Mouse (Mus musculus): ENCODE measurements around the gene Wdr6. TPM values are rescaled to one million over a fixed set of nuclear protein-coding genes. Genes with fewer than 3 reads are reported as not detected.
A peak's percentile ranks its signal among the peaks of the same experiment; 100 is the strongest.

The Wdr6 gene
- total RNA-seq, 2 experiments from 2014 or later: 6.9 to 10.4 TPM

GRCm38 (mm10) chr9:108575321-108576297, 2.9 kb downstream of the Wdr6 start:
- intact Hi-C loops (cut with DNase I; ENCODE audit: low total_unique reads): no loop called here
- no peak for DNase-seq

GRCm38 (mm10) chr9:108574921-108575320, 3.6 kb downstream of the Wdr6 start:
- intact Hi-C loops (cut with DNase I; ENCODE audit: low total_unique reads): no loop called here

DNA sequence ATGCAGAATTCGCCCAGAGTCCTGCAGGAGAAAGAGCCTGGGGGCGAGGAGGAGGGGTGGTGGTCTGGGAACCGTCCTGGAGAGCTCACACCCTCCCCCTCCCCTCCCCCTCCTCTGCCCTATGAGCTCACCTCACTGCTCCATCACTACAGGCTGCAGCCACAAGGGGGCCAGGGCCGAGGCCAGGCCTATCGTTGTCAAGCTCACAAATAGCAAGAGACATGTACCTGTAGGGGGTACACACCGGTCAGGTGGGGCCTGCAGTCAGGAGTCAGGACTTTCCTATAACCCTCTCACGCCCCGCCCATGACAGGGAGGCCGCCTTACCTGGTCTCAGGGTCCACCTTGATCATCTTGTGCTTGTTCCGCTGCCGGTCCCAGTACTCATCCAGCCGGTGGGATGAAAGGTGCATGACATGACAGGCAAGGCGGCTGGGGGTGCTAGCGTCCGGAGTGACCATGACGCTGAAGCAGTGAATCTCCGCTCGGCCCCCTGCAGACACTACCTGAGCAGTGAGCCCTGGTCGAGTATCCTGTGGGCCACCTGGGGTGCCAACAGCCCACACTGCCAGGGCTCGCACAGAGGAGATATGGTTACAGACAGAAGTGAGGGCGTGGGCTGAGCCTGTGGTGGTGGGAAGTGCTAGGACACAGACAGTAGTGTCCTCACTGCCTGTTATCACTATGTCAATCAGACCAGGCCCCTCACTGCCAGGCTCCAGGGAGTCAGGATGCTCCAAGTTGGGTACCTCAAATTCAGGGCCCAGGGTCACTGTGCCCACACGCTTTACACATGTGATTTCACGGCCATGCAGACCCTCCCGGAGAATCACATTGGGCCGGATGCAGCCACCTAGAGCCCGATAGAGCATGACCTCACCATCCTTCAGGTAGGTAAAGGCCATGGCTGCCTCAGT, 4.5 kb downstream of the Wdr6 start:
- peak; percentile 58 for DNase-seq

More at GRCm38 (mm10) chr9:108574921-108575320, 3.6 kb downstream of the Wdr6 start:
- no peak for DNase-seq

DNA sequence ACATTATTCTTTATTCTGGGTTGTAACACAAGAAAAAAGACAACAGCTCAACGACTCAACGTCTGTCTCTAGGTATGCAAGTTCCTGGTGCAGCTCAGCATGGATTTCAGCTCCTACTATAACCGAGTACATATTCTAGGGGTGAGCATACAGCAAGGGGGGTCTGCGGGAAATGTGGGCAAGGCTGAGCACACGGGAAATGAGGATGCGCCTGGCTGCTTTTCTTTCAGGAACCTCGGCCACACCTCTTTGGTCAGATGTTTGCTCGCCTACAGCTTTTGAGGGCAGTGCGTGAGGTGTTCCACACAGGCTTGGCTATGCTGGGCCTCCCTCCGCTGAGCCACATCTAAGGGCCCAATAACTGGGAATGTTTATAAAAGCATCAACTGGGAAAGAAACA, 6.2 kb downstream of the Wdr6 start:
- no peak for DNase-seq
- intact Hi-C loops (cut with DNase I; ENCODE audit: low total_unique reads): no loop called here

More for the DNA sequence above, 4.5 kb downstream of the Wdr6 start:
- intact Hi-C loops (cut with DNase I; ENCODE audit: low total_unique reads): no loop called here

DNA sequence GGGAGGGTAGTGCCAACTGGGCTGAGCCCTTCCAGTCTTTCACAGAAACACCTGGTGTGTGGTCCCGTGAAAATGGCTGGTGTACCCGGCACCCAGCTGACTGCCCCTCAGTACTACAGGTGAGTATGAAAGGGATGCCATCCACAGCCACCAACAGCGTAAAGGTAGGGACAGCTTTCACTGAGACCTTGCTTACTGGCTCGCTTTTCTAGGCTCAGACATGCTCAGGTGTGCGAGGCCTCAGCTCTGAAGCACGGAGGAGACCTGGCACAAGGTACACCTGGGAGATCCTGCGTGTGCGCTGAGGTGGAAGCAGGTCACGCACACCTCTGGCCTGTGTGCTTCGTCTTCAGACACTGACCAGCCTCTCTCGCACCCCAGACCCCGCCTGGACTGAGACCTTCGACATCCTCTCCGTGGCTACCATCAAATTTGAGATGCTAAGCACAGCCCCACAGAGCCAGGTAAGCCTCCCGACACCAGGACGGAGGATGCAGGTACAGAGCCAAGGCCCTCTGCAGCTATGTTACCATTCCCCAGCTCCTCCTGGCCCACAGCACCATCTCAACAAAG, 7.1 kb downstream of the Wdr6 start:
- no peak for DNase-seq
- intact Hi-C loops (cut with DNase I; ENCODE audit: low total_unique reads): no loop called here

DNA sequence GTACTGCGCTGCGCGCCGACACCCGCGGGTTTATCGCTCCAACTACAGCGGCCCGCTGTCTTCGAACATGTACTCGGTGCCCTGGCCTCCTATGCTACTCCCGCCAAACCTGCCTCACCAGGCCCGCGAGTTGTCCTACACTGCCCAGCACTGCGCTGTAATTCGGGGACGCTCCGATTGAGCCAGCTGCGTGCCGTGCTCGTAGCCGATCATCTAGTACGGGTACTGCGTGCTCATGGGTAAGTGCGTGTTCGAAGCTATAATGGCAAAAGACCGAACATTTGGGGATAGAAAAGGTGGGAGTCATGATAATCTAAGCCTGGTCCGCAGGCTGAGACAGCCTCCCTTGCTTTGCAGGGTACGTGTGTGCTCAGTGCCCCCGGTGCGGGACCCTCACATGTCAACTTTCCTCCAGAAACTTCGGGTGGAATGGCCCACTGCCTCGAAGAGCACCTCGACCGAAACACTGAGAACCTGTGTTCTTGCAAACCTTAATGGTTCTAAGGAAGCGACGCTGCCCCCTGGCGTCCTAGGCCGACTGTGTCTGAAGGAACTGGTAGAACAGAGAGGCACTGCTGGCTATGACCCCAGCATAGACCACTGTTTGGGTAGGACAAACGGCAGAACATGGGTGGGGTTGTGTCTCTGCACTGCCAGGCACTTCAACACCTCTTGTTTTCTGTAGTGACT, 8.2 kb downstream of the Wdr6 start:
- intact Hi-C loops (cut with DNase I; ENCODE audit: low total_unique reads): no loop called here
- peak; percentile 76 for DNase-seq

DNA sequence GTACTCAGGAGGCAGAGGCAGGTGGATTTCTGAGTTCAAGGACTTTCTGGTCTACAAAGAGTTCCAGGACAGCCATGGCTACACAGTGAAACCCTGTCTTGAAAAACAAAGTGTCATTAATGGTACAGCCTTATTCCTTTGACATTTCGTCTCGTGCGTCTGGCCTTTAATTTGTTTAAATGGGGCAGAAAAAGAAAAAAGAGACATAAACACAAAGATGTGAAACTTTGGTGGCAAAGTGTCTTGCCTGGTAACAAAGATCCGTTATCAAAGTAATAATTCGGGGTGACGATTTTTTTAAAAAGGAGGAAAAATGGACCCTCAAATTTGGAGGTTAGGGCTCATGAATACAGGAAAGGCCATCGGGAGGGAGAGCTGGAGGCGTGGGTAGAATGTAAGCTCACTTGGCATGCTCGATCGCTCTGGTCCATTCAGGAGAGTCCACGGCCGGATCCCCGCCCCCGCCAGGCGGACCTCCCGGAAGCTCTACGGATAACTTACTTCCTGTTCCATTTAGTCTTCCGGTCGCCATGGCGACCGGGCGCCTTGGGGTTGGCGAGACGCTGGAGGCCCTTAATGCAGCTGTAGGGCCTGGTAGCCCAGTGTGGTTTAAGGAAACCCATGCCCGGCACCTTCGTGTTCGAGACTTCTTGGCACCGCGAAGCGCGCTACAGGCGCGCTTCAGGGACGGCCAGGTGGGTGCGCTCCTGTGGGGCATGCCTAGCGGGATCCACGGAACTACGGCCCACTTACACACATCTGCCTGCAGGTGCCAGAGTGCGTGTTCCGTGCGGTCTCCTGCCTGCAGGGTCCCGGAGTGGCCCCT, 8.9 kb downstream of the Wdr6 start, which contains the start of gene Dalrd3:
Gene Dalrd3, plus strand, starts transcription at position 506 of the 826 bp plus-strand sequence.
- intact Hi-C loops (cut with DNase I; ENCODE audit: low total_unique reads): no loop called here
- DNase-seq: peak; percentile 92

GRCm38 (mm10) chr9:108568511-108568921, 10.0 kb downstream of the Wdr6 start:
- intact Hi-C loops (cut with DNase I; ENCODE audit: low total_unique reads): no loop called here

DNA sequence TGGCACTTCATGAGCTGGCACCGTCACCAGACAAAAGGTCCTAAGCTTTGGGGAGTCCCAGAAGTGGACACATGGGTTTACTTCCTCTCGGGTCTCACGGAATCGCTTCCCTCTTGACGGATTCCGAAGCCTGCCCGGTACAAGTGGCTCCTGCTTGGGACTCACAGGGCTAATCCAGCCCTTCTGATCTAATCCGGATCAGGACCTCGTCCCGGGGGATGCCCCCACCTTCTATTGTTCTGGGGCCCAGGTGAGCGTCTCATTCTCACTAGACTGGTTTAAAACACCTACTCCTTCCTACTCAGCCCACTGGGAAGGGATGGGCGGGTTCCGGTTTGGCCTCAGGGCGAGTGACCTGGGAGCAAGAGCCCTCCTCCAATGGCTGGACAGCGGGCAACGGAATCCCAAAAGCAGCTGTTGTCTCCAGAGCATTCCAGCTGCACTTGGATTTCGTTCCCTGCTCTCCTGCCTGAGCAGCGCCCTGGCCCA, 10.6 kb downstream of the Wdr6 start:
- intact Hi-C loops (cut with DNase I; ENCODE audit: low total_unique reads): no loop called here
- peak; percentile 59 for DNase-seq

More at GRCm38 (mm10) chr9:108568511-108568921, 10.0 kb downstream of the Wdr6 start:
- DNase-seq: peak; percentile 7

GRCm38 (mm10) chr9:108566815-108567776, 11.4 kb downstream of the Wdr6 start, which contains the start of gene Ndufaf3:
Gene Ndufaf3 (minus strand): TSS chr9:108567434.
- DNase-seq: peak; percentile 97
- intact Hi-C loops (cut with DNase I; ENCODE audit: low total_unique reads): no loop called here

GRCm38 (mm10) chr9:108565881-108566814, 12.4 kb downstream of the Wdr6 start:
- no peak for DNase-seq
- intact Hi-C loops (cut with DNase I; ENCODE audit: low total_unique reads): no loop called here

- intact Hi-C loops (cut with DNase I; ENCODE audit: low total_unique reads): no loop called here
- DNase-seq: no peak
These were observed 14.4 kb downstream of the Wdr6 start for GRCm38 (mm10) chr9:108564131-108564530.

GRCm38 (mm10) chr9:108563671-108564070, 14.9 kb downstream of the Wdr6 start:
- intact Hi-C loops (cut with DNase I; ENCODE audit: low total_unique reads): no loop called here
- DNase-seq: no peak

DNA sequence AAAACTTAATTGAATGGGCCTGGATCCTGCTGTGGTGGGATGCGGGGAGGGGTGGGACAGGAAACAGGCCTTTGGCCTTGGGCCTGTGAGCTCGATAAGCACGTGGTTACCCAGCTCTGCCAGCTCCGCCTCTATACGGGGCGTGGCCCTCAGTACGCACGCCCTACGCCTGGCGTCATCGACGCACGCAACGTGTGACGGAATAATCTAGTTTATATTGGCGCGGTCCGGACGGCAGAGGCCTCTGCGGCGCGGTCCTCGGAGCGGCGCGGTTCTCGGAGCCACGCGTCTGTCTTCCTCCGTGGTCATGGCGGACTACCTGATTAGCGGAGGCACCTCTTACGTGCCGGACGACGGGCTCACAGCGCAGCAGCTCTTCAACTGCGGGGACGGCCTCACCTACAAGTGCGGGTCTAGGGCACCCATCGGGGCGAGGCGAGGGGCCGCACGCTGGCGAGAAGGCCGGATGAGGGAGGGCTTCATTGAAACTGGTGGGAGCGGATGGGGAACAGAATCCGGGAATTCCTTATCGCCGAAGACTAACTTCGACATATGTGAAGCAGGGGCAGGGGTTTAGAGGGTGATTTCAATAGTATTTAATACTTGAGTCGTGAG, 18.2 kb downstream of the Wdr6 start, which contains the start of gene Impdh2:
Gene Impdh2, plus strand, starts transcription at position 60 of the 615 bp plus-strand sequence.
- intact Hi-C loops (cut with DNase I; ENCODE audit: low total_unique reads): no loop called here

DNA sequence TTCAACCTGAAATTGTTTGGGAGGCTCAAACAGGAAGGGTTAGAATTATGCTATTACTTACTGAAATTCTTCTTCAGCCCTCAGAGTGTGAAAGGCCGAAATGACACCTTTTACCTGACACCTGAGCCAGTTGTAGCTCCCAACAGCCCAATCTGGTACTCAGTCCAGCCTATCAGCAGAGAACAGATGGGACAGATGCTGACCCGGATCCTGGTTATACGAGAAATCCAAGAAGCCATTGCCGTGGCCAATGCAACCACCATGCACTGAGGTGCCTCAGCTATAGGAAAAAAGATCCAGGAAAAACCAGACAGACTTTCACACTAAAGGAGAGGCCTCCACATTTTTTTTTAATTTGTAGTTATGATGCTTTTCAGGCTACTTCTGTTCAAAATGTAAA, 19.4 kb downstream of the Wdr6 start:
- intact Hi-C loops (cut with DNase I; ENCODE audit: low total_unique reads): loop anchor here (2.0 kb wide), 1 partner anchor 66 kb away; no protein-coding TSS in a partner anchor
- DNase-seq: no peak

More for the DNA sequence above, 18.2 kb downstream of the Wdr6 start, which contains the start of gene Impdh2:
- DNase-seq: peak; percentile 94

Data from gastrocnemius, postnatal 14 days (tissue).